Mouse (Mus musculus) heart, postnatal 0 days (tissue): ENCODE measurements around the gene Nfib.

ENCODE experiments used
- CTCF ChIP-seq: IDR thresholded peaks from 2 replicates; pipeline ENCODE4 v1.5.1; 2016; ENCODE audit warnings: antibody characterized with exemption, control low read depth, low read depth
- EP300 ChIP-seq: IDR thresholded peaks from 2 replicates; pipeline ENCODE4 v1.6.1; 2016; ENCODE audit warnings: antibody characterized with exemption, low read depth

DNA sequence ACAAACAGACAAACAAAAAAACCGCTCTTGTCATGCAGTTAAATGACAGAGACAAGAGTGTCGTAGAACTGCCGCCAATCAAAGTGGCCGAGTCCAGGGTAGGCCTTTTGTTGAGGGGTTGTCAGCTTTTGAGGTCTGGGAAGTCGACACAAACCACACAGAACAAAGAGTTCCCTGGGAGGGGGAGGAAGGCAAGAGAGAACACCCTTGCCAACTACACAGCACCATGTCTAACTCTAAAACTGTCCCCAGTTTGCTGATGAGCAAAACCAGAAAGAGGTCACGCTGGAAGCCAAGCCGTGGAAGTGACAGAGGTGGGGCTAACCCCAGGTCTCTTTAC, 91.1 kb downstream of the Nfib start:
- TF ChIP-seq CTCF (no peak), EP300 (no peak)
